Mouse (Mus musculus) neural tube, embryonic 13.5 days (tissue): ENCODE measurements around the gene Lsm3. TPM values are rescaled to one million over a fixed set of nuclear protein-coding genes. Genes with fewer than 3 reads are reported as not detected.

ENCODE experiments used
- ATAC-seq: fragments of 200-750 bp; cut with Nextera tagmentation; 2 replicates; pipeline ENCODE4 v1.8.0; 2017; ENCODE audit warnings: low read depth, mild to moderate bottlenecking, moderate TSS enrichment, moderate library complexity
- H3K27ac ChIP-seq: fragments of 300-500 bp; sonication (generic); replicated peaks from 2 replicates; pipeline ENCODE4 v1.5.1; 2015; ENCODE audit warnings: moderate library complexity, mild to moderate bottlenecking, inconsistent platforms
- H3K27me3 ChIP-seq: fragments of 300-500 bp; sonication (generic); 2 replicates; pipeline ENCODE4 v1.6.1; 2015; ENCODE audit warnings: mild to moderate bottlenecking, inconsistent platforms
- H3K36me3 ChIP-seq: fragments of 300-500 bp; sonication (generic); 2 replicates; pipeline ENCODE4 v1.6.1; 2015; ENCODE audit warnings: mild to moderate bottlenecking, inconsistent platforms
- H3K4me1 ChIP-seq: fragments of 300-500 bp; sonication (generic); replicated peaks from 2 replicates; pipeline ENCODE4 v1.6.1; 2015; ENCODE audit warnings: inconsistent platforms
- H3K4me2 ChIP-seq: fragments of 300-500 bp; sonication (generic); 2 replicates; pipeline ENCODE4 v1.6.1; 2015; ENCODE audit warnings: inconsistent platforms, mild to moderate bottlenecking, moderate library complexity
- H3K4me3 ChIP-seq: fragments of 300-500 bp; sonication (generic); 2 replicates; pipeline ENCODE4 v1.5.1; 2015; ENCODE audit warnings: mild to moderate bottlenecking, inconsistent platforms
- H3K9ac ChIP-seq: fragments of 300-500 bp; sonication (generic); 2 replicates; pipeline ENCODE4 v1.6.1; 2015; ENCODE audit warnings: moderate library complexity, mild to moderate bottlenecking, inconsistent platforms
- H3K9me3 ChIP-seq: fragments of 300-500 bp; sonication (generic); 2 replicates; pipeline ENCODE4 v1.6.1; 2016; ENCODE audit warnings: inconsistent platforms
- WGBS: fragments of 180-500 bp; shearing (Covaris S2); methylation state at CpG from one replicate; pipeline ENCODE4 v1.1.7; 2015; 5-methylcytosine and 5-hydroxymethylcytosine counted together
- polyA plus RNA-seq: library from polyadenylated mRNA; unstranded; fragments of >200 nt; fragmentation: Nextera tagmentation; extraction: Ambion mirVana; gene quantifications from 2 replicates; pipeline ENCODE4 v1.2.1, GENCODE M21; 2015

The Lsm3 gene
- polyA plus RNA-seq, 1 experiment from 2014 or later: 167 TPM

DNA sequence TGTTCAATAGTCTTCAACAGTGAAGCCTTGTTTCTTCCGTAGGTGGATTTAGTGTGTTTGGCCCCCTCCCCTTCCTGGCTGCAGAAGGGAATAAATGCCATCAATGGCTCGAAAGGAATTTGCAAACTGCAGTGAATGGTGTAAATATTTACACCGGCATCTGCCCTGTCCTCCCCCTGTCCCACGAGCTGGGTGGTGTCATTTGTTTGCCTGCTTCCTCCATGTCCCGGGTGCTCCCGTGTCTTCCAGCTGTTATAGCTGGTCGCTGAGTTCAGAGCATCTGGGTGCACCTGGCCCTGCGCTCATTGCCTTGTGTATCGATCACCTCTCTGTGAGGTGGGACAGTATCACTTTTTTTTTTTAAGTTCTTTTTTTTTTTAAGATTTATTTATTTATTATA lies 50.7 kb downstream of the Lsm3 start:
- 72% methylated on average over 9 of the region's 9 CpGs for whole genome bisulfite sequencing
- Histone ChIP-seq H3K36me3 (no peaks in the 10 kb centered on the region), H3K4me2 (no peak overlapping the region), H3K27me3 (no peaks in the 10 kb centered on the region), H3K4me3 (no peak overlapping the region), H3K9me3 (no peaks in the 10 kb centered on the region), H3K27ac (no peak overlapping the region), H3K9ac (no peak overlapping the region), H3K4me1 (no peaks in the 10 kb centered on the region)
- ATAC-seq: no peak

Other genes starting within 250 kb of the Lsm3 start
- 10.1 and 10.4 TPM in 2 replicates for gene Wnt7a, start 104.6 kb upstream of the Lsm3 start, polyA plus RNA-seq
- gene Chchd4, start 42.4 kb upstream of the Lsm3 start, polyA plus RNA-seq: 27.5 and 30.7 TPM in 2 replicates
- 39.5 and 42.3 TPM in 2 replicates for gene Tmem43, start 42.2 kb upstream of the Lsm3 start, polyA plus RNA-seq
- gene Xpc, start within 50 bp of the Lsm3 start, polyA plus RNA-seq: 21.1 and 21.6 TPM in 2 replicates
- gene Slc6a6, start 168.1 kb downstream of the Lsm3 start, polyA plus RNA-seq: 63.7 and 70.0 TPM in 2 replicates